Mouse (Mus musculus): ENCODE measurements around the gene Donson.

DNA sequence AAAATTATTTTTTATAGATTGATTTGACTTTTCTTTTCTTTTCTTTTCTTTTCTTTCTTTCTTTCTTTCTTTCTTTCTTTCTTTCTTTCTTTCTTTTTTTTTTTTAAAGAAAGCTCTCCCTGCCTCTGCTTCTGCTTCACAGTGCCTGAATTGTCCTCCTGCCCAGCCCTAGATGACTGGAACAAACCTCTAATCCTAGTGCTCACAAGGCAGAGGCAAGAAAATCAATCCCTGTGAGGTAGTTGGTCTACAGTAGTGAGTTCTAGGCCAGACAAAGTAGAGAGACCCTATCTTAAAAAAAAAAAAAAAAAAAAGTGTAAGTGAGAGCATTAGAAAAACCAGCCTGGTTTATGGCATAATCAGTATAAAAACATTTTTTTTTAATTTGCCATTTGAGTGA lies 38.8 kb downstream of the Donson start:
- no peak for TF ChIP-seq CTCF (IDR thresholded peaks at IDR 0.05; ENCODE audit: insufficient read depth, low read length)
- no peak for TF ChIP-seq POLR2A (IDR thresholded peaks at IDR 0.05; ENCODE audit: borderline replicate concordance, extremely low read depth, low read depth, low read length)
